Mouse (Mus musculus): Measurements from ENCODE around the gene Gpr89. TPM values are rescaled to one million over a fixed set of nuclear protein-coding genes. Genes with fewer than 3 reads are reported as not detected.

Gpr89 gene
- 14.6 and 17.5 TPM in 2 replicates for polyA plus RNA-seq (2021; fragmentation: Nextera tagmentation)
- long read RNA-seq, experiment 1, full-length matches to known transcripts: 17 of 33 reads
- long read RNA-seq, experiment 1, partial matches to known transcripts: 7 of 33 reads
- long read RNA-seq, experiment 1, other reads (novel, unspliced or antisense): 9 of 33 reads
- long read RNA-seq, experiment 2, full-length matches to known transcripts: 69 of 95 reads
- long read RNA-seq, experiment 2, partial matches to known transcripts: 2 of 95 reads
- long read RNA-seq, experiment 2, other reads (novel, unspliced or antisense): 24 of 95 reads

DNA sequence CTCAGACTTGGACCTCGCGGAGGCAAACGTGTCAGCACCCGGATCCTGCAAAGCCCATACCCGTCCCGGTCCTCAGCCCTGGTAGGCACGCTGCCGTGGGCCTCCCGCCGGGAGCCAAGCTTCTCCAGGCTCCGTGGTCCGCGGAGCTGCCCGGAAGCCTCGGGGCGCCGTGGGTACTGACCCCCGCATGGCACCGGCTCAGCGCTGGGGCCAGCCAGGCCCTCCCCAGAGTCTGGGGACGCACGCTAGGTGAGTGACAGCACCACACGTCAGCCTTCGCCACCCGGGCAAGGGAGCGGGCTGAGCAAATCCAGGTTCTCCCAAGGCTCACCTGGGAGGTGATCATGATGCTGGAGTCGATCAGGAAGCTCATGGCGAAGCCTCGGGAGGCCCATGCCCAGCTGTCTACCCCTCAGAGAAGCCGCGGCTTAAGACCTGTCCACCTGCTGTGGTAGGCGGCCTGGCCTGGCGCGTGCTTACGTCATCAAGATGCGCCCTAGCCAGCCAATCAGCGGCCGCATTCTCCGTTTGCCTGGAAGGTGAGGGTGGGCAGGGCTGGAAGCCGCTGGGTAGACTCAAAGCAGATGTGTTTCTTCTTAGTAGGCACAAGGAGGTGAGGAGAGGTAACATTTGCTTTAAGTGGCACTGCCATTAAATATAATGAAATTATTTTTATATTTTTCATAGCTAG, at the start of gene Gpr89:
Gene Gpr89 (minus strand): TSS at position 496 of the 691 bp plus-strand sequence.

DNA sequence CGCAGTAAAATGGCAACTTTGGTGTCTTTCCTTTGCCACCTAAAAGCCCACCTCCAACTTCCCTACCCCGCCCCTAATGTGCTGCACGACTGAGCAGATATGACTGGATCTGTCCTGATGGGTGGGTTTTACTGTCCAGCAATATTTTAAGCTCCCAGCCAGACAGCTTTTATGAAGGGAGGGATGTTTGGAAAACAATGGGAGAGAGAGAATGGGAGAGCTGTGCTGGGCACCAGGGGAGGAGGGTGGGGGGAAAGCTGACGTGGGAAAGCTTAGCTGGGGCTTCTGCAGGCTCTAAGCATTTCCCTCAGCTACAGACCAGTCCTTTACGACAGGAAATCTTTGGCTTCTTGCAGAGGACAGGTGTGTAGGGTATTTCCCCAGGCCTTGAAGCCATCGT, 20.8 kb upstream of the Gpr89 start, which contains the start of gene Gja8:
Gene Gja8 (minus strand): TSS at position 101 of the 400 bp plus-strand sequence.

DNA sequence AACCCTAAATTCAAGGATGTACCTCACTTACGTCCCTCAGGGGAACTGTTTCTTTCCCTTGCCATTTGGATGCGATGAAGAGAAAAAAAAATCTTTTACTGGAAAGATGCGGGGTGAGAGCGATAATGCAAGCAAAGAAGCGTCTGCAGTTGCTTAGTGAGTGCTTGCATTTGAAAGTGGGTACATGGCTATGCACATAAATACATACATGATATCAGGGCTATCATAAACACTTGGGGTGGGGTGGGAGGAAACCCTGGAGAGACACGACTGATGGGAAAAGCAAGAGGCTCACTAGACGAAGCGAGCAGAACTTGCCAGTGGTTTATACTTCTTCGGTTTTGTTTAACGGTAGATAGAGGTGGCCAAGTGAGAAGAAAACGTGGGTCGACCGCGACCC, 753 bp downstream of the Gpr89 start, which contains the start of gene Gja5:
Gene Gja5 (plus strand): TSS at position 301 of the 400 bp plus-strand sequence.

DNA sequence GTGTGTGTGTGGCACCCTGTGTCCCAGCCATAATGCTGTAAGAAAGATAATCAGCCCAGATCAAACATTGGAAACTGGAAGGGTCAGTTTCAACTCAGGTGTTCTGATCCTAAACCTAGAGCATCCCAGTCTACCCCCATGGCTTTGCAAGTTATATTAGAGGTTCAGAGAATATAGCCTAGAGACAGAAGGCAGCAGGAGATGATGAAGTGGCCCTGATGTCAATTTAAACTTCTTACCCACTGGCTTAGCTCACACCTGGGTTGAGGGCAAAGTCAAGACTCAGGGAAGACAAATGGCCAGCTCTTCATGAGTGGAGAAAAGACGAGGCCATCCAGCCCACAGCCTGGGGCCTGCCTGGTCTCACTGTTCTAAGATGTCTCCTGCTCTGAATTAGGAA, 76.2 kb downstream of the Gpr89 start, which contains the start of the genes Pdzk1 and Cd160:
Gene Pdzk1 (plus strand): TSS at position 301 of the 400 bp plus-strand sequence.
Gene Cd160 (minus strand): TSS at position 368 of the 400 bp plus-strand sequence.

Other genes starting within 250 kb of the Gpr89 start
- 3.0 and 3.7 TPM in 2 replicates for gene Ankrd35, start 235.2 kb downstream of the Gpr89 start, polyA plus RNA-seq (2021; fragmentation: Nextera tagmentation)
- 11.7 and 11.8 TPM in 2 replicates for gene Pias3, start 209.0 kb downstream of the Gpr89 start, polyA plus RNA-seq (2021; fragmentation: Nextera tagmentation)
- gene Nudt17, start 196.8 kb downstream of the Gpr89 start, polyA plus RNA-seq (2021; fragmentation: Nextera tagmentation): 11.9 and 12.1 TPM in 2 replicates
- 18.7 and 19.0 TPM in 2 replicates for gene Polr3c, start 177.7 kb downstream of the Gpr89 start, polyA plus RNA-seq (2021; fragmentation: Nextera tagmentation)
- gene Rnf115, start 177.7 kb downstream of the Gpr89 start, polyA plus RNA-seq (2021; fragmentation: Nextera tagmentation): 32.6 and 38.0 TPM in 2 replicates
- not detected in 2 replicates for gene Pdzk1, start 76.1 kb downstream of the Gpr89 start, polyA plus RNA-seq (2021; fragmentation: Nextera tagmentation)
- gene Cd160, start 76.0 kb downstream of the Gpr89 start, polyA plus RNA-seq (2021; fragmentation: Nextera tagmentation): 0.09 and 0.10 TPM in 2 replicates
- gene Gja5, start 653 bp downstream of the Gpr89 start, polyA plus RNA-seq (2021; fragmentation: Nextera tagmentation): 0.04 and 0.11 TPM in 2 replicates
- 0.06 TPM in 1 of 2 replicates, not detected in the other for gene Gja8, start 20.7 kb upstream of the Gpr89 start, polyA plus RNA-seq (2021; fragmentation: Nextera tagmentation)

Measured in layer of hippocampus, adult 6 months (tissue).